Mouse (Mus musculus): ENCODE measurements around the gene Tmem100. TPM values are rescaled to one million over a fixed set of nuclear protein-coding genes. Genes with fewer than 3 reads are reported as not detected.

The Tmem100 gene
- polyA plus RNA-seq (2012; rRNA removed; ENCODE audit: low replicate concordance), result 7.2 and 12.6 TPM in 2 replicates

DNA sequence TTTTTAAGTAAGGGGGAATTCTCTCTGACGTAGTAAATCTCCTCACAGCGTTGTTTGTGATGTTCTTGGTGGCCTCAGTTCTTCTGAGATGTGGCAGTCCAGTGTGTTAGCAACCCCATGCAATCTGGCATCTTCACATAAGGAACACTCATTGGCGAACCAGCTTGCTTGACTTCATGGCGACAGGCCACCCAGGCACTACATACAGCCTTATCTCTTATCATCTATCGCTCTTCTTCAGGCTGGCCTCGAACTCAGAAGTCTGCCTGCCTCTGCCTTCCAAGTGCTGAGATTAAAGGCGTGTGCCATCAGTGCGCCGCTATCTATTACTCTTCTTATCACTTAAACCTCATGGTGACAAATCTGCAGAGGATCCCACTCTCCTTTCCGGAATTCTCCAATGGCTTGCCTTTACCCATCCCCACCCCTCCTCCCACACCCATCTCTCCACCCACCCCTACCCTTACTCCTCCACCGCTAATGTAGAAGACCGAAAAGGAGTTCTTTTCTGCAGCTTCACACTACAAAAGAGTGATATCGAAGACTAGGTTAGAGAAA lies at the start of gene Tmem100:
TSS of gene Tmem100 (plus strand) at position 508 of the 558 bp plus-strand sequence.

DNA sequence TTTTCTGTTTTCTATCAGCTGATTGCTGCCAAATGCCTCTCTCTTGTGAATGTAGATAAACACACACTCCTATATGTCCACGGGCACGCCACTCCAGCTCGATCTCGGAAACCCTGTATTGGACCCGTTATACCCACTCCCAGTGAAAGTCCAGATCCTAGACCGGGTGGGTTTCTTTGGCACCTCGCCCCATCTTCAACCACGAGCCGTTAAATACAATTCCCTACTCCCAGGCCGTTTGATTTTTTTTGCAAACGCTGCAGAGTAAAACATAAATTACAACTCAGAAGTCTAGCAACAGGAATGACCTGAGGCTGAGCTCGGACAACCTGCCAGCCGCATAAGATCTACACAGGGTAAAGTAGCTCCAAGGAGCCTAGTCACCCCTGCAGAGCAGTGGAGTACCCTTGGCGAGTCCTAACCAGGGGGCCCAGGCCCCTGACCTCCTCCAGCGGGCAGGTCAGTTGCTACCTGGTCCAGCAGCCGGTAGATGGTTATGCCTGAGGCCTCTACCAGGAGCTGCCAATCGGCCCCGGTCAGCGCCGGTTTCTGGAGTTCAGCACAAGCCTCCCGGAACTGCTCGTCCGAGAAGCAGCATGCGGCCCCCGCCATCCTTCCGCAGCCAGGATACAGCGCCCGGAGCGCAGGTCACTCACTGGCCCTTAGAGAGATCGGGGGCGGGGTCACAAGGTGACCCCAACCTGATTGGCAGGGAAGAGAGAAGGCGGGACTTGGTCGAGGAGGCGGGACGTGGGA lies 27.7 kb upstream of the Tmem100 start, which contains the start of gene Pctp:
TSS of gene Pctp (minus strand) at position 664 of the 756 bp plus-strand sequence.

Other genes starting within 250 kb of the Tmem100 start
- gene Pctp, start 27.5 kb upstream of the Tmem100 start, polyA plus RNA-seq (2012; rRNA removed; ENCODE audit: low replicate concordance), result 1.8 and 2.7 TPM in 2 replicates
- 8.3 and 14.8 TPM in 2 replicates for gene Gm45716, start 157.3 kb downstream of the Tmem100 start, polyA plus RNA-seq (2012; rRNA removed; ENCODE audit: low replicate concordance)
- gene Mmd, start 219.1 kb downstream of the Tmem100 start, polyA plus RNA-seq (2012; rRNA removed; ENCODE audit: low replicate concordance), result 233 and 296 TPM in 2 replicates